Mouse (Mus musculus): ENCODE measurements around the gene Paox. TPM values are rescaled to one million over a fixed set of nuclear protein-coding genes. Genes with fewer than 3 reads are reported as not detected.

The Paox gene
- polyA plus RNA-seq, 1 experiment from 2014 or later, result 8.3 TPM

- Histone ChIP-seq H3K4me3 (ENCODE audit: low read depth, low read length) (no peak overlapping the region), H3K9me3 (replicated peaks; ENCODE audit: control insufficient read depth, low read length, poor library complexity, severe bottlenecking) (no peaks in the 10 kb centered on the region), H3K36me3 (ENCODE audit: control insufficient read depth, insufficient read depth, low read length) (peaks cover 25% of the 10 kb centered on the region), H3K27me3 (ENCODE audit: control insufficient read depth, insufficient read depth, low read depth, low read length) (no peaks in the 10 kb centered on the region), H3K9ac (ENCODE audit: low read depth, low read length) (no peak overlapping the region), H3K4me1 (ENCODE audit: control insufficient read depth, insufficient read depth, low read length) (peaks cover 7% of the 10 kb centered on the region; the same call in 1 of the 2 replicates), H3K27ac (ENCODE audit: low read length) (no peak overlapping the region), H3K4me2 (ENCODE audit: low read length) (no peak overlapping the region)
- 68% methylated on average over 3 of the region's 3 CpGs for WGBS
- no peak for ATAC-seq
Observed at GRCm38 (mm10) chr7:140111943-140112342, 3.7 kb upstream of the Paox start.

- WGBS, result 3% methylated on average over 28 of the region's 28 CpGs
- H3K4me2 ChIP-seq (ENCODE audit: low read length), result peak within 1 kb of the TSS; percentile 87
- no peaks in the 10 kb centered on the region for H3K9me3 ChIP-seq (replicated peaks; ENCODE audit: control insufficient read depth, low read length, poor library complexity, severe bottlenecking)
- H3K4me1 ChIP-seq (ENCODE audit: control insufficient read depth, insufficient read depth, low read length), result peaks cover 11% of the 10 kb centered on the region; the same call in 1 of the 2 replicates
- H3K36me3 ChIP-seq (ENCODE audit: control insufficient read depth, insufficient read depth, low read length), result no peaks in the 10 kb centered on the region
- H3K27me3 ChIP-seq (ENCODE audit: control insufficient read depth, insufficient read depth, low read depth, low read length), result no peaks in the 10 kb centered on the region
- H3K4me3 ChIP-seq (ENCODE audit: low read depth, low read length), result peak within 1 kb of the TSS; percentile 68
- H3K9ac ChIP-seq (ENCODE audit: low read depth, low read length), result peak within 1 kb of the TSS; percentile 86
- ATAC-seq, result peak; percentile 96
- peak within 1 kb of the TSS; percentile 84 for H3K27ac ChIP-seq (ENCODE audit: low read length)
Observed at GRCm38 (mm10) chr7:140116329-140117054, 893 bp downstream of the Paox start, which contains the start of gene Echs1. Gene Echs1, minus strand, starts transcription at chr7:140116476.

DNA sequence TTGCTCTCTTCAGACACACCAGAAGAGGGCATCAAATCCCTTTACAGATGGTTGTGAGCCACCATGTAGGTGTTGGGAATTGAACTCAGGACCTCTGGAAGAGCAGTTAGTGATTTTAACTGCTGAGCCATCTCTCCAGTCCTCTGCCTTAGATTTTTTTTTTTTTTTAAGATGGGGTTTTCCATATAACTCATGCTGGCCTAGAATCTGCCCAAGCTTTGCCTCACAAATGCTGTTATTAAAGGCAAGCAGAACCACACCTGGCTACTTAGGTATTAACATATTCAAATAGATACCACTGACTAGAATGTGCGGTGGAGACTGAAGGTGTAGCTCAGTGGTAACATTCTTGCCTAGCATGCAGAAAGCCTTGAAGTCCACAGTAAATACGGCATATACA is 4.9 kb downstream of the Paox start:
- Histone ChIP-seq H3K36me3 (ENCODE audit: control insufficient read depth, insufficient read depth, low read length) (no peaks in the 10 kb centered on the region), H3K9me3 (replicated peaks; ENCODE audit: control insufficient read depth, low read length, poor library complexity, severe bottlenecking) (no peaks in the 10 kb centered on the region), H3K4me1 (ENCODE audit: control insufficient read depth, insufficient read depth, low read length) (peaks cover 8% of the 10 kb centered on the region; the same call in 1 of the 2 replicates), H3K9ac (ENCODE audit: low read depth, low read length) (no peak overlapping the region), H3K4me3 (ENCODE audit: low read depth, low read length) (no peak overlapping the region), H3K27ac (ENCODE audit: low read length) (no peak overlapping the region), H3K27me3 (ENCODE audit: control insufficient read depth, insufficient read depth, low read depth, low read length) (no peaks in the 10 kb centered on the region), H3K4me2 (ENCODE audit: low read length) (no peak overlapping the region)
- 97% methylated on average over 2 of the region's 2 CpGs for WGBS
- no peak for ATAC-seq

DNA sequence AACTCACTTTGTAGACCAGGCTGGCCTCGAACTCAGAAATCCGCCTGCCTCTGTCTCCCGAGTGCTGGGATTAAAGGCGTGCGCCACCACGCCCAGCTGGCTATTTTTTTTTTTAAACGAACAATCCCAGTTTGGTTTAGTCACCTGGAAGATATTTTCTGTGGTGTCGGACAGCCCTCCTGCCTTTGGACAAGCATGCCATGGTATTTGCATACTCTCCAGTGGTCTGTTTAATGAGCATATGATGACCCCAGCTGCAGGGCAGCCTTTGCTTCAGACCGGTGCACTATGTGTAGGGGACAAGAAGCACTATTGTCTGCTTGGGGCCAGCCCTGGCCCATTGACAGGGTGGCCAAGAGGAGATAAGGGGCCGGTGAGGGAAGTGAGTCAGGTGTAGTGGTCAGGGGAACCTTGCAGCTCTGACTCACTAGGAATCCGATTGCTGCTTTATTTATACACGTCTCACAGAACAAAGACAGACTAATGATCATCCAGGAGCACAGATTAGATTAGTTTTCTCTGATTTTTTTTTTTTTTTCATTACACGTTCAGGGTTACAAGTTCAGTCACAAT is 5.8 kb downstream of the Paox start:
- H3K27me3 ChIP-seq (ENCODE audit: control insufficient read depth, insufficient read depth, low read depth, low read length), result no peaks in the 10 kb centered on the region
- WGBS, result 74% methylated on average over 11 of the region's 13 CpGs

DNA sequence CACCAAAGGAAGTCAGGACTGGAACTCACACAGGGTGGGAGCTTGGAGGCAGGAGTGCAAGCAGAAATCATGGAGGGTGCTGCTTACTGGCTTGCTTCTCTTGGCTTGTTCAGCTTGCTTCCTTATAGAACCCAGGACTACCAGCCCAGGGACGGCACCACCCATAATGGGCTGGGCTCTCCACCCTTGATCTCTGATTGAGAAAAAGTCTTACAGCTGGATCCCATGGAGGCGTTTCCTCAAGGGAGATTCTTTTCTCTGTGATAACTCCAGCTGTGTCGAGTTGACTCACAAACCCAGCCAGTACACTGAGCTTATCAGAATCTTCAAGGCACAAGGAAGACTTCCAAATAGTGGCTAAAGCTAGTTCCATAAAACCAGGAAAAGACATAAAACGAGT is 7.2 kb downstream of the Paox start:
- Histone ChIP-seq H3K36me3 (ENCODE audit: control insufficient read depth, insufficient read depth, low read length) (no peaks in the 10 kb centered on the region), H3K4me1 (ENCODE audit: control insufficient read depth, insufficient read depth, low read length) (no peaks in the 10 kb centered on the region; the same call in 1 of the 2 replicates), H3K9ac (ENCODE audit: low read depth, low read length) (no peak overlapping the region), H3K27ac (ENCODE audit: low read length) (no peak overlapping the region), H3K4me3 (ENCODE audit: low read depth, low read length) (no peak overlapping the region), H3K4me2 (ENCODE audit: low read length) (no peak overlapping the region), H3K9me3 (replicated peaks; ENCODE audit: control insufficient read depth, low read length, poor library complexity, severe bottlenecking) (no peaks in the 10 kb centered on the region), H3K27me3 (ENCODE audit: control insufficient read depth, insufficient read depth, low read depth, low read length) (no peaks in the 10 kb centered on the region)
- no peak for ATAC-seq
- WGBS, result 33% methylated on average over 4 of the region's 4 CpGs

More for the DNA sequence above, 5.8 kb downstream of the Paox start:
- no peak overlapping the region for H3K4me2 ChIP-seq (ENCODE audit: low read length)
- ATAC-seq, result no peak
- no peak overlapping the region for H3K27ac ChIP-seq (ENCODE audit: low read length)
- no peaks in the 10 kb centered on the region for H3K9me3 ChIP-seq (replicated peaks; ENCODE audit: control insufficient read depth, low read length, poor library complexity, severe bottlenecking)
- H3K4me3 ChIP-seq (ENCODE audit: low read depth, low read length), result no peak overlapping the region
- no peaks in the 10 kb centered on the region for H3K36me3 ChIP-seq (ENCODE audit: control insufficient read depth, insufficient read depth, low read length)
- H3K9ac ChIP-seq (ENCODE audit: low read depth, low read length), result no peak overlapping the region
- peaks cover 5% of the 10 kb centered on the region; the same call in 1 of the 2 replicates for H3K4me1 ChIP-seq (ENCODE audit: control insufficient read depth, insufficient read depth, low read length)

DNA sequence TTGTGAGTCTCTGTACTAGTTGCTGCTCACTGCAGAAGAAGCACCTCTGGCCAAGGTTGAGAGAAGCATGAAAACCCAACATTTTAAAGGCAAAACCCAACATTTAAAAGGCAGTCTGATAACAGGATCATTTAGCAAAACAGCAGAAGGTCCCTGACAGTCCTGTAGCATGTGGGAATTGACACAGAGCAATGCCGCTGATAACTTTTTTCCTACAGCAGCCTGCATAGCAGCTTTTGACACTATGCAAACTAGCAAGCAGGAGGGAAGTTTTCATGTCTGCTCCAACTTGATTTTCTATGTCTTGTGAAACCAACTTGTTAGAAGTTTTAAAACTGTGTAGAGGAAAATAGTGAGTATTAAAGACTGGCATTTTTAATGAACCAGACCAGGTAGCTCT is 8.8 kb downstream of the Paox start:
- Histone ChIP-seq H3K9ac (ENCODE audit: low read depth, low read length) (no peak overlapping the region), H3K36me3 (ENCODE audit: control insufficient read depth, insufficient read depth, low read length) (no peaks in the 10 kb centered on the region), H3K27me3 (ENCODE audit: control insufficient read depth, insufficient read depth, low read depth, low read length) (no peaks in the 10 kb centered on the region), H3K4me3 (ENCODE audit: low read depth, low read length) (no peak overlapping the region), H3K9me3 (replicated peaks; ENCODE audit: control insufficient read depth, low read length, poor library complexity, severe bottlenecking) (no peaks in the 10 kb centered on the region), H3K4me2 (ENCODE audit: low read length) (no peak overlapping the region), H3K4me1 (ENCODE audit: control insufficient read depth, insufficient read depth, low read length) (no peaks in the 10 kb centered on the region; the same call in 1 of the 2 replicates), H3K27ac (ENCODE audit: low read length) (no peak overlapping the region)
- 97% methylated on average over 1 of the region's 1 CpGs for WGBS
- ATAC-seq, result no peak

- no peaks in the 10 kb centered on the region for H3K9me3 ChIP-seq (replicated peaks; ENCODE audit: control insufficient read depth, low read length, poor library complexity, severe bottlenecking)
Observed at GRCm38 (mm10) chr7:140125278-140126021, 9.9 kb downstream of the Paox start.

GRCm38 (mm10) chr7:140126022-140126350 is 10.4 kb downstream of the Paox start:
- Histone ChIP-seq H3K4me2 (ENCODE audit: low read length) (peak overlapping the region; percentile 82), H3K36me3 (ENCODE audit: control insufficient read depth, insufficient read depth, low read length) (no peaks in the 10 kb centered on the region), H3K27me3 (ENCODE audit: control insufficient read depth, insufficient read depth, low read depth, low read length) (no peaks in the 10 kb centered on the region), H3K9me3 (replicated peaks; ENCODE audit: control insufficient read depth, low read length, poor library complexity, severe bottlenecking) (no peaks in the 10 kb centered on the region), H3K9ac (ENCODE audit: low read depth, low read length) (peak overlapping the region; percentile 84), H3K4me1 (ENCODE audit: control insufficient read depth, insufficient read depth, low read length) (no peaks in the 10 kb centered on the region; the same call in 1 of the 2 replicates), H3K4me3 (ENCODE audit: low read depth, low read length) (peak overlapping the region; percentile 65), H3K27ac (ENCODE audit: low read length) (no peak overlapping the region)
- ATAC-seq, result peak; percentile 43
- WGBS, result 9% methylated on average over 5 of the region's 5 CpGs

More at GRCm38 (mm10) chr7:140125278-140126021, 9.9 kb downstream of the Paox start:
- no peak overlapping the region for H3K27ac ChIP-seq (ENCODE audit: low read length)
- H3K36me3 ChIP-seq (ENCODE audit: control insufficient read depth, insufficient read depth, low read length), result no peaks in the 10 kb centered on the region
- 1% methylated on average over 40 of the region's 40 CpGs for WGBS
- peak overlapping the region; percentile 84 for H3K9ac ChIP-seq (ENCODE audit: low read depth, low read length)
- peak overlapping the region; percentile 65 for H3K4me3 ChIP-seq (ENCODE audit: low read depth, low read length)
- no peaks in the 10 kb centered on the region for H3K27me3 ChIP-seq (ENCODE audit: control insufficient read depth, insufficient read depth, low read depth, low read length)
- no peaks in the 10 kb centered on the region; the same call in 1 of the 2 replicates for H3K4me1 ChIP-seq (ENCODE audit: control insufficient read depth, insufficient read depth, low read length)
- H3K4me2 ChIP-seq (ENCODE audit: low read length), result peak overlapping the region; percentile 82
- peak; percentile 95 for ATAC-seq
